Mouse (Mus musculus) stomach, postnatal 0 days (tissue): ENCODE measurements around the gene Hist1h1a. TPM values are rescaled to one million over a fixed set of nuclear protein-coding genes. Genes with fewer than 3 reads are reported as not detected.
"Not testable (repeated sequence)": the region's sequence is repeated elsewhere in the genome, so short reads cannot be mapped to it uniquely, and the experiment has no call there.

ENCODE experiments used
- ATAC-seq: fragments of 200-750 bp; cut with Nextera tagmentation; 2 replicates; pipeline ENCODE4 v1.8.0; 2017; ENCODE audit not compliant: low FRiP score, low TSS enrichment
- DNase-seq: peaks from one replicate; pipeline ENCODE4 v3.0.0-alpha.2; 2016; ENCODE audit warnings: low spot score
- H3K27ac ChIP-seq: fragments of 300-500 bp; sonication (generic); replicated peaks from 2 replicates; pipeline ENCODE4 v1.5.1; 2014; ENCODE audit warnings: mild to moderate bottlenecking, control low read depth
- H3K27me3 ChIP-seq: fragments of 300-500 bp; sonication (generic); 2 replicates; pipeline ENCODE4 v1.6.1; 2014; ENCODE audit warnings: low read length; ENCODE audit not compliant: control insufficient read depth, insufficient read depth
- H3K36me3 ChIP-seq: fragments of 300-500 bp; sonication (generic); 2 replicates; pipeline ENCODE4 v1.6.1; 2014; ENCODE audit warnings: low read length, mixed read lengths; ENCODE audit not compliant: control insufficient read depth, insufficient read depth
- H3K4me1 ChIP-seq: fragments of 300-500 bp; sonication (generic); replicated peaks from 2 replicates; pipeline ENCODE4 v1.6.1; 2014; ENCODE audit warnings: antibody characterized with exemption; ENCODE audit not compliant: control insufficient read depth, insufficient read depth
- H3K4me2 ChIP-seq: fragments of 300-500 bp; sonication (generic); replicated peaks from 2 replicates; pipeline ENCODE4 v1.6.1; 2014; ENCODE audit warnings: low read depth, mild to moderate bottlenecking, control low read depth, moderate library complexity
- H3K4me3 ChIP-seq: fragments of 300-500 bp; sonication (generic); 2 replicates; pipeline ENCODE4 v1.5.1; 2014; ENCODE audit warnings: low read depth, low read length, control low read depth
- H3K9ac ChIP-seq: fragments of 300-500 bp; sonication (generic); 2 replicates; pipeline ENCODE4 v1.6.1; 2014; ENCODE audit warnings: mild to moderate bottlenecking, low read length, control low read depth, mixed read lengths
- H3K9me3 ChIP-seq: fragments of 300-500 bp; sonication (generic); 2 replicates; pipeline ENCODE4 v1.6.1; 2016; ENCODE audit warnings: low read length; ENCODE audit not compliant: control insufficient read depth
- CTCF ChIP-seq: IDR thresholded peaks from 2 replicates; pipeline ENCODE4 v1.5.1; 2016; ENCODE audit warnings: antibody characterized with exemption, low read depth, mild to moderate bottlenecking, moderate library complexity
- EP300 ChIP-seq: optimal IDR thresholded peaks from 2 replicates; pipeline ENCODE3; 2016; ENCODE audit warnings: antibody characterized with exemption
- WGBS: fragments of 180-500 bp; shearing (Covaris S2); extraction: QIAGEN DNeasy Blood & Tissue Kit; methylation state at CpG from one replicate; pipeline ENCODE4 v1.1.7; 2014; 5-methylcytosine and 5-hydroxymethylcytosine counted together
- polyA plus RNA-seq: library from polyadenylated mRNA; unstranded; fragments of >200 nt; fragmentation: Nextera tagmentation; extraction: Ambion mirVana; gene quantifications from 2 replicates; pipeline ENCODE4 v1.2.1, GENCODE M21; 2015

Hist1h1a gene
- polyA plus RNA-seq, 1 experiment from 2014 or later, result 1.4 TPM

DNA sequence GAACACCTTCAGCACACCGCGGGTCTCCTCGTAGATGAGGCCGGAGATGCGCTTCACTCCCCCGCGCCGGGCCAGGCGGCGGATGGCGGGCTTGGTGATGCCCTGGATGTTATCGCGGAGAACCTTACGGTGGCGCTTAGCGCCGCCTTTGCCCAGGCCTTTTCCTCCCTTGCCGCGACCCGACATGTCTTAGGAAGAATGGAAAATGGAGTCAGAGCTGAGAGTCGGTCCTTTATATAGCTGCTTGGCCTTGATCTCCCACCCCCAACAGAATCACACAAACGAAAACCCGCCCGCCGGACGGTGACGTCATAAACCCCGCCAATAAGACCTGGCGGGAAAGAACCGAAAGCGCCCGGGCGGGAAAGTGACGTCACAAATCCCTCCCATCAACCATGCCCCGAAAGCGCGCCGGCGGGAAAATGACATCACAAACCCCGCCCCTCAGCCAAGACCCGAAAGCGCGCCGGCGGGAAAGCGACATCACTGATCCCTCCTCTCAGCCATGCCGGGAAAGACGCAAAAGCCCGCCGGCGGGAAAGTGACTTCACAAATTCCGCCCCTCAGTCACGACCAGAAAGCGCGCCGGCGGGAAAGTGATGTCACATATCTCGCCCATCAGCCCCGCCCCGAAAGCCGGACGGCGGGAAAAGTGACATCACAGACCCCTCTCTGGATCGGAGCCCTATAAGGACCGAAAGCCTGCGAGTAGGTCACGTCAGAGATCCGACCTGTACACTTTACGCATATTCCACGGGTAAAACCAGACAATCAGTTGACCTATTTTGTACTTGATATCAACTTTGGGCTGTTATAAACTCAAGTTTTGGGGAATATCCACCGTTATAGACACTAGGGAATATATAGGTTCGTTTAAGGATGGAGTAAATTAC is 2.2 kb upstream of the Hist1h1a start, which contains the start of gene Hist1h4a:
Hist1h4a (minus strand) TSS at position 259 of the 893 bp plus-strand sequence.
- Histone ChIP-seq H3K4me2 (peak within 1 kb of the TSS; percentile 90), H3K36me3 (no peaks in the 10 kb centered on the region), H3K9ac (peak within 1 kb of the TSS; percentile 58), H3K4me1 (peaks cover 3% of the 10 kb centered on the region; the same call in 1 of the 2 replicates), H3K27ac (peak within 1 kb of the TSS; percentile 88), H3K4me3 (peak within 1 kb of the TSS; percentile 52), H3K9me3 (no peaks in the 10 kb centered on the region), H3K27me3 (no peaks in the 10 kb centered on the region)
- TF ChIP-seq EP300 (peak; percentile 47), CTCF (no peak)
- DNase-seq (peak; percentile 99), ATAC-seq (peak; percentile 84)
- WGBS, result under 1% methylated on average over 61 of the region's 72 CpGs

DNA sequence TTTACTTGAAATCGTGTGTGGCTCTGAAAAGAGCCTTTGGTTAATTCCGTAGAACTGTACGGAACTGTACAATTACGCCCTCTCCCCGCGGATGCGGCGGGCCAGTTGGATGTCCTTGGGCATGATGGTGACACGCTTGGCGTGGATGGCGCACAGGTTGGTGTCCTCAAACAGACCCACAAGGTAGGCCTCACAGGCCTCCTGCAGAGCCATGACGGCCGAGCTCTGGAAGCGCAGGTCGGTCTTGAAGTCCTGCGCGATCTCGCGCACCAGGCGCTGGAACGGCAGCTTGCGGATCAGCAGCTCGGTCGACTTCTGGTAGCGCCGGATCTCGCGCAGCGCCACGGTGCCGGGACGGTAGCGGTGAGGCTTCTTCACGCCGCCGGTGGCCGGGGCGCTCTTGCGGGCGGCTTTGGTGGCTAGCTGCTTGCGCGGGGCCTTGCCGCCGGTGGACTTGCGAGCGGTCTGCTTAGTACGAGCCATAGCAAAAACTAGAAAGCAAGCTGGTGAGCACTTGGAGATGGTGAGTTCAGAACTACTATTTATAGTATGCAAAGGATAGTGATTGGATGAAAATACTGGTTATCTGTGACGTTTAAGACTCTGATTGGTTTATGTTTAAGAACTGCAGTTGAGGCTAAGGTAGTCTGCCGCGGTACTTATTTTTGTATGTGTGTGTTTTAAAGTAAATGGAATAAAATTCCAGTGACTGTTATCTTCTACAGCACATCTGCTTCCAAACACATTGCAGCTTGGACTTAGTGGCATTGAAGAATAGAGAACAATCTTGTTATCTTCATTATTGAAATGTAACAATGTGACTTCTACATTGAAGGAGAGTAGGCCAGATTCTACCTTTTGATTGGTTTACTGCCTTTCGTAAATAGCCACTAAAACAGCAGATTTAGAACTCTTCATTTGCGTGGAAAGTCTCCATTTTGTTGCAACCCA is 1.3 kb upstream of the Hist1h1a start, which contains the start of gene Hist1h3a:
Hist1h3a (minus strand) TSS at position 516 of the 951 bp plus-strand sequence.
- peak within 1 kb of the TSS; percentile 52 for H3K4me3 ChIP-seq
- DNase-seq (peak; percentile 47), ATAC-seq (peak; percentile 59)
- not testable (repeated sequence) for H3K36me3 ChIP-seq, H3K4me1 ChIP-seq, H3K9me3 ChIP-seq, H3K27me3 ChIP-seq
- H3K4me2 ChIP-seq, result peak within 1 kb of the TSS; percentile 90
- under 1% methylated on average over 29 of the region's 52 CpGs for WGBS
- H3K27ac ChIP-seq, result peak within 1 kb of the TSS; percentile 88
- peak; percentile 46 for TF ChIP-seq EP300
- H3K9ac ChIP-seq, result peak within 1 kb of the TSS; percentile 58

DNA sequence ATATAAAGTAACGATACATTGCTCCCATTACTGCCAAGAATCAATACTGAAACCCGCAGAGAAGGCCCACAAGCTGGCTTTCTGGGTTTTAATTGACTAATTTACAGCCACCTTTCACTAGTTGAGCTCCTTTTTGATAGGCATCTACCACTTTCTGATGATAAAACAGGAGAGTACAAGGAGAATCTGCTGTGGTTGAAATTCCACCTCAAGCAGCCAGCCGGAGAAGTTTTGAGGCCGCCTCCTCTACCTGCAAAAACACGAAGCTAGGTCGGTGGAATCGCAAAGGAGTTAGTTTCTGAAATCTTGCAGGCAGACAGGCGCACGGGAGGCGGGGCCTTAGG is 252 bp upstream of the Hist1h1a start:
- peak overlapping the region; percentile 88 for H3K27ac ChIP-seq
- H3K4me2 ChIP-seq, result peak overlapping the region; percentile 90
- H3K9me3 ChIP-seq, result no peaks in the 10 kb centered on the region
- ATAC-seq, result no peak
- H3K4me1 ChIP-seq, result peaks cover 3% of the 10 kb centered on the region; the same call in 1 of the 2 replicates
- H3K4me3 ChIP-seq, result peak overlapping the region; percentile 52
- peak; percentile 92 for DNase-seq
- 0% methylated on average over 10 of the region's 10 CpGs for WGBS
- peak overlapping the region; percentile 47 for H3K9ac ChIP-seq
- no peaks in the 10 kb centered on the region for H3K27me3 ChIP-seq
- TF ChIP-seq CTCF (no peak), EP300 (no peak)
- H3K36me3 ChIP-seq, result no peaks in the 10 kb centered on the region

DNA sequence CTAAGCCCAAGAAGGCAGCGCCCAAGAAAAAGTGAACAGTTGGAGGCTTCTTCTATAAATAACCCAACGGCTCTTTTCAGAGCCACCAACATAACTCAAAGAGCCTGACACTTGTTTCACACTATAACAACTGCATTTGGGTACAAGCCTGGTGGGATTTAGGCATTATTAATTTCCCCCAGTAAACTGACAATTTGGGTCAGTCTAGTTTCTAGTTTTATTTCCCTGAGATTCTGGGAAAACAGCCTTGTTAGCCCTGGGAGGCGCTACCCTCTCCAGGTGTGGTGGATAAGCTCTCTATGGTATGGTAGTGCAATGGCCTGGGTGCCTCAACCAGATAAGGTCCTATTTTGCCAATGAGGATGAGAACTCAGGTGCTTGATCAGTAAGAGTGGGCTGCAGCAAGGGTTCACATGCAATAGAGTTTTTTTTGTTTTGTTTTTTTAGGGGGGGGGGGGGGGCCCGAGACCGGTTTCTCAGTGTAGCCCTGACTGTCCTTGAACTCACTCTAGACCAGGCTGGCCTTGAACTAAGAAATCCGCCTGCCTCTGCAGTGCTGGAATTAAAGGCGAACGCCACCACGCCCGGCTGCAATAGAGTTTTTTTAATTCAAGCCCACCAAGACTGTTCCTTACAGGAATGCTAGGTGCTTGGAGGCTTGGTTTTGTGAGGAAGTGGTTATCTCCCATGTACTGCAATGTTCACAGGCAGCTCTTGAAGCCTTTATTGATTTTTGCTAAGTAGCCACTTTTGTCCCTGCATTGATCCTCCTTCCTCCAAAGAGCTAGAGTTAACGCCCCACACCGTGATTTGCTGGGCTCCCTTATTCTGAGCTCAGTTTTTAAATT is 1.1 kb downstream of the Hist1h1a start:
- Histone ChIP-seq H3K9ac (peak overlapping the region; percentile 71), H3K4me2 (peak overlapping the region; percentile 90), H3K9me3 (no peaks in the 10 kb centered on the region), H3K36me3 (no peaks in the 10 kb centered on the region), H3K27me3 (no peaks in the 10 kb centered on the region), H3K4me1 (peaks cover 3% of the 10 kb centered on the region; the same call in 1 of the 2 replicates), H3K4me3 (peak overlapping the region; percentile 52), H3K27ac (peak overlapping the region; percentile 90)
- WGBS, result 37% methylated on average over 12 of the region's 12 CpGs
- TF ChIP-seq EP300 (no peak), CTCF (no peak)
- ATAC-seq, result no peak
- DNase-seq, result no peak

DNA sequence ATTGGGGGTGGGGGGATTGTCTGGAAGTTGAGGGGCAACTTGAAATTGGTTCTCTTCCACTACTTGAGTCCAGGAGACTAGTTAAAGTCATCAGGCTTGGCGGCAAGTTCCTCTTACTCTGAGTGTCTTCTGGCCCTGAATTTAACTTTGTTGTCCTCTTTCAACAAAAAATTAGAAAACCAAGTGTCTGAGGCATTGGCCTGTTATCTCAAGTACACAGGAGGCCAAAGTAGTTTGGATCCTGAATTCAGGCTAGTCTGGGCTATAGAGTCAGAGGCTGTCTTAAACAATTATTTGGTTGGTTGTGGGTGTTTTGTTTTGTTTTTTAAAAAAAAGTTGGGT is 1.7 kb downstream of the Hist1h1a start:
- H3K27me3 ChIP-seq, result no peaks in the 10 kb centered on the region
- H3K9me3 ChIP-seq, result no peaks in the 10 kb centered on the region
- H3K27ac ChIP-seq, result no peak overlapping the region
- no peak overlapping the region for H3K9ac ChIP-seq
- peaks cover 3% of the 10 kb centered on the region; the same call in 1 of the 2 replicates for H3K4me1 ChIP-seq
- no peak for TF ChIP-seq EP300
- TF ChIP-seq CTCF, result no peak
- ATAC-seq, result no peak
- 58% methylated on average over 1 of the region's 1 CpGs for WGBS
- no peak overlapping the region for H3K4me3 ChIP-seq
- no peaks in the 10 kb centered on the region for H3K36me3 ChIP-seq
- no peak overlapping the region for H3K4me2 ChIP-seq
- no peak for DNase-seq
